Mouse (Mus musculus) WW6 (cell line): Measurements from ENCODE around the gene Gm13288.
"Not testable (repeated sequence)": the region's sequence is repeated elsewhere in the genome, so short reads cannot be mapped to it uniquely, and the experiment has no call there.

ENCODE experiments used
- DNase-seq: peaks from one replicate; pipeline ENCODE4 v3.0.0-alpha.2; 2013; ENCODE audit warnings: low read depth, low spot score

Gene Gm13288

GRCm38 (mm10) chr4:88799365-88799764 is 6.0 kb upstream of the Gm13288 start, which contains the start of gene Gm13285:
Gm13285 (plus strand) TSS chr4:88799665.
- DNase-seq: not testable (repeated sequence)

- not testable (repeated sequence) for DNase-seq
Measured at GRCm38 (mm10) chr4:88802954-88803353, 2.4 kb upstream of the Gm13288 start, which contains the start of gene Gm13287. Gm13287 (plus strand) TSS chr4:88803254.

- DNase-seq: not testable (repeated sequence)
Measured at GRCm38 (mm10) chr4:88805761-88806160, 430 bp downstream of the Gm13288 start.

- no peak for DNase-seq
Measured at GRCm38 (mm10) chr4:88815928-88816327, 10.6 kb downstream of the Gm13288 start, which contains the start of gene Ifna7. Ifna7 (plus strand) TSS chr4:88816228.

GRCm38 (mm10) chr4:88819659-88820058 is 14.3 kb downstream of the Gm13288 start, which contains the start of gene Ifna11:
Ifna11 (plus strand) TSS chr4:88819959.
- DNase-seq: no peak

- DNase-seq: no peak
Measured at GRCm38 (mm10) chr4:88822995-88823394, 17.7 kb downstream of the Gm13288 start.

GRCm38 (mm10) chr4:88827116-88827515 is 21.8 kb downstream of the Gm13288 start, which contains the start of gene Ifna6:
Ifna6 (plus strand) TSS chr4:88827416.
- DNase-seq: not testable (repeated sequence)

- DNase-seq: no peak
Measured at GRCm38 (mm10) chr4:88830523-88830922, 25.2 kb downstream of the Gm13288 start.

GRCm38 (mm10) chr4:88835225-88835624 is 29.9 kb downstream of the Gm13288 start, which contains the start of gene Ifna5:
Ifna5 (plus strand) TSS chr4:88835525.
- not testable (repeated sequence) for DNase-seq

GRCm38 (mm10) chr4:88838828-88839227 is 33.5 kb downstream of the Gm13288 start:
- no peak for DNase-seq

- DNase-seq: no peak
Measured at GRCm38 (mm10) chr4:88840058-88840457, 34.7 kb downstream of the Gm13288 start.

- DNase-seq: no peak
Measured at GRCm38 (mm10) chr4:88841438-88841911, 36.1 kb downstream of the Gm13288 start, which contains the start of gene Ifna4. Ifna4 (plus strand) TSS chr4:88841861.

GRCm38 (mm10) chr4:88845334-88845733 is 40.0 kb downstream of the Gm13288 start:
- DNase-seq: no peak

GRCm38 (mm10) chr4:88849698-88850097 is 44.4 kb downstream of the Gm13288 start, which contains the start of gene Ifna1:
Ifna1 (plus strand) TSS chr4:88850087.
- no peak for DNase-seq

GRCm38 (mm10) chr4:88851026-88851763 is 45.9 kb downstream of the Gm13288 start:
- no peak for DNase-seq
